Mouse (Mus musculus) megakaryocyte progenitor cell, adult 5-6 weeks (primary cell): ENCODE data around the gene Dnmt1. TPM values are rescaled to one million over a fixed set of nuclear protein-coding genes. Genes with fewer than 3 reads are reported as not detected.

Source experiments
- ATAC-seq: replicated peaks from 2 replicates; pipeline ENCODE4 v1.8.0; 2016; ENCODE audit warnings: mild to moderate bottlenecking, moderate TSS enrichment, inconsistent platforms; ENCODE audit not compliant: poor library complexity
- total RNA-seq, 2 experiments: library from RNA; stranded (forward) in 1 of 2; stranded (reverse) in 1 of 2; fragments of 157-497, 149-512 nt in 1 of 2; fragments of 200-1000 nt in 1 of 2; gene quantifications; 2 replicates each; pipeline versions ENCODE4 v1.2.3 to v1.2.4; 2015 to 2017

The Dnmt1 gene
- total RNA-seq, 2 experiments from 2014 or later = 114 to 222 TPM

- peak; percentile 87 for ATAC-seq
Observed at GRCm38 (mm10) chr9:20887704-20888385, 71.8 kb downstream of the Dnmt1 start, which contains the start of gene Ppan. Ppan (plus strand) TSS chr9:20888175.

- ATAC-seq = no peak
Observed at GRCm38 (mm10) chr9:20887191-20887590, 72.5 kb downstream of the Dnmt1 start.

- ATAC-seq = no peak
Observed at GRCm38 (mm10) chr9:20886563-20886962, 73.1 kb downstream of the Dnmt1 start.

- ATAC-seq = no peak
Observed at GRCm38 (mm10) chr9:20879097-20879792, 80.4 kb downstream of the Dnmt1 start, which contains the start of gene Angptl6. Angptl6 (minus strand) TSS chr9:20879727.

GRCm38 (mm10) chr9:20878710-20879065 is 81.0 kb downstream of the Dnmt1 start:
- ATAC-seq = peak; percentile 5; the same call in 1 of the 2 replicates

GRCm38 (mm10) chr9:20878041-20878709 is 81.5 kb downstream of the Dnmt1 start:
- peak; percentile 85 for ATAC-seq

GRCm38 (mm10) chr9:20877118-20878040 is 82.3 kb downstream of the Dnmt1 start:
- ATAC-seq = no peak

GRCm38 (mm10) chr9:20876318-20877117 is 83.2 kb downstream of the Dnmt1 start:
- ATAC-seq = no peak

- ATAC-seq = no peak
Observed at GRCm38 (mm10) chr9:20875021-20875790, 84.5 kb downstream of the Dnmt1 start.

- ATAC-seq = no peak
Observed at GRCm38 (mm10) chr9:20873521-20873920, 86.2 kb downstream of the Dnmt1 start.

- no peak for ATAC-seq
Observed at GRCm38 (mm10) chr9:20872991-20873390, 86.7 kb downstream of the Dnmt1 start.

- 0 out of 2 replicates have a peak, but pooled peaks have one; percentile 32 for ATAC-seq
Observed at GRCm38 (mm10) chr9:20870211-20871173, 89.2 kb downstream of the Dnmt1 start.

- peak; percentile 64 for ATAC-seq
Observed at GRCm38 (mm10) chr9:20869246-20869645, 90.4 kb downstream of the Dnmt1 start.

GRCm38 (mm10) chr9:20868448-20869001 is 91.2 kb downstream of the Dnmt1 start, which contains the start of gene A230050P20Rik:
A230050P20Rik (plus strand) TSS chr9:20868642.
- peak; percentile 74 for ATAC-seq

- ATAC-seq = no peak
Observed at GRCm38 (mm10) chr9:20866879-20867278, 92.8 kb downstream of the Dnmt1 start.

GRCm38 (mm10) chr9:20862225-20862624 is 97.5 kb downstream of the Dnmt1 start:
- no peak for ATAC-seq

- peak; percentile 61 for ATAC-seq
Observed at GRCm38 (mm10) chr9:20861821-20862220, 97.9 kb downstream of the Dnmt1 start.
